Mouse (Mus musculus) ES-Bruce4 (cell line): ENCODE results near the gene Gm29094.
"Not testable (repeated sequence)": the region's sequence is repeated elsewhere in the genome, so short reads cannot be mapped to it uniquely, and the experiment has no call there.

ENCODE experiments used
- CTCF ChIP-seq: IDR thresholded peaks from one replicate; pipeline ENCODE4 v1.8.1; 2011; ENCODE audit warnings: low read depth, low read length
- EP300 ChIP-seq: IDR thresholded peaks from 2 replicates; pipeline ENCODE4 v1.6.1; 2011; ENCODE audit warnings: low read depth, low read length; ENCODE audit not compliant: insufficient read depth
- POLR2A ChIP-seq: IDR thresholded peaks from one replicate; pipeline ENCODE4 v1.8.1; 2011; ENCODE audit warnings: low read length; ENCODE audit not compliant: insufficient read depth

DNA sequence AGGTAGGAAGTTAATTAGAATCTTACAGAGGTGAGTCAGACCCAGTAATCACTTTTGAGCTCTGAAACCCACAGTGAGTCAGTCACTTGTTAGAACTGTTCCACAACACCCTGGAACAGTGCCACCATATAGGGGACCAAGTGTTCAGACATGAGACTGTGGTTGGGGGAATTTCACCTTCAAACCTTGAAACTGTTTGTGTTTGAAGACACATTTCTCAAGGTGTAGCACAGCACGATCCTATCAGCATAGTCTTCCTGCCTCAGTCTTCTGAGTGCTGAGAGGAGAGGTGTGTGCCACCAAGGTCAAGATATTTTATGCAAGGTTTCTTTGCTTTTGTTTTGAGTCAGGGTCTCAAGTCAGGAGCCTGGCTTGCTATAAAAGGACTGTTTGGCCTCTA, 9.8 kb downstream of the Gm29094 start:
- TF ChIP-seq POLR2A, EP300, CTCF: not testable (repeated sequence)
